Mouse (Mus musculus) testis, adult 2 months (tissue): ENCODE data around the gene Atoh7. TPM values are rescaled to one million over a fixed set of nuclear protein-coding genes. Genes with fewer than 3 reads are reported as not detected.
"Not testable (repeated sequence)": the region's sequence is repeated elsewhere in the genome, so short reads cannot be mapped to it uniquely, and the experiment has no call there.

Experiments
- H3K27ac ChIP-seq: fragments of 200-500 bp; 2 replicates; pipeline ENCODE4 v1.5.1; 2012; ENCODE audit warnings: low read depth, low read length; ENCODE audit not compliant: control insufficient read depth, insufficient read depth
- H3K27me3 ChIP-seq: fragments of 200-500 bp; 2 replicates; pipeline ENCODE4 v1.6.1; 2012; ENCODE audit warnings: mild to moderate bottlenecking, low read length, moderate library complexity; ENCODE audit not compliant: control insufficient read depth, insufficient read depth
- H3K36me3 ChIP-seq: fragments of 200-500 bp; 2 replicates; pipeline ENCODE4 v1.6.1; 2012; ENCODE audit warnings: mild to moderate bottlenecking, low read length; ENCODE audit not compliant: control insufficient read depth, insufficient read depth
- H3K4me1 ChIP-seq: fragments of 200-500 bp; 2 replicates; pipeline ENCODE4 v1.6.1; 2012; ENCODE audit warnings: low read length; ENCODE audit not compliant: control insufficient read depth, insufficient read depth
- H3K4me3 ChIP-seq: fragments of 200-500 bp; 2 replicates; pipeline ENCODE4 v1.5.1; 2012; ENCODE audit warnings: low read depth, mild to moderate bottlenecking, low read length, moderate library complexity, mixed read lengths; ENCODE audit not compliant: control insufficient read depth
- CTCF ChIP-seq: fragments of 200-500 bp; IDR thresholded peaks from 2 replicates; pipeline ENCODE4 v1.5.1; 2012; ENCODE audit warnings: low read depth, mild to moderate bottlenecking, inconsistent platforms, low read length, moderate library complexity; ENCODE audit not compliant: control insufficient read depth, insufficient read depth, insufficient replicate concordance
- POLR2A ChIP-seq: fragments of 200-500 bp; IDR thresholded peaks from 2 replicates; pipeline ENCODE4 v1.6.1; 2012; ENCODE audit warnings: low read depth, mild to moderate bottlenecking, inconsistent platforms, low read length, moderate library complexity; ENCODE audit not compliant: control insufficient read depth
- polyA plus RNA-seq: library from polyadenylated mRNA; depleted of rRNA; stranded (reverse); fragments of >200 nt; gene quantifications from 2 replicates; pipeline ENCODE4 v1.2.3, GENCODE M21; 2012; rRNA removed

Atoh7 gene
- polyA plus RNA-seq: not detected in 2 replicates

- no peaks in the 10 kb centered on the region for H3K36me3 ChIP-seq
- TF ChIP-seq CTCF: no peak
- TF ChIP-seq POLR2A: no peak
- H3K27ac ChIP-seq: no peak within 1 kb of the TSS
- H3K4me3 ChIP-seq: peak within 1 kb of the TSS; percentile 11
- peaks cover 11% of the 10 kb centered on the region for H3K4me1 ChIP-seq
- no peaks in the 10 kb centered on the region for H3K27me3 ChIP-seq
These were observed at the start of gene Atoh7 for GRCm38 (mm10) chr10:63099521-63099920. Gene Atoh7 (plus strand): TSS chr10:63099651.

- Histone ChIP-seq H3K4me1 (no peaks in the 10 kb centered on the region), H3K36me3 (no peaks in the 10 kb centered on the region), H3K4me3 (no peak overlapping the region), H3K27ac (no peak overlapping the region), H3K27me3 (no peaks in the 10 kb centered on the region)
- TF ChIP-seq CTCF (no peak), POLR2A (no peak)
These were observed 48.2 kb upstream of the Atoh7 start for GRCm38 (mm10) chr10:63051267-63051666.

GRCm38 (mm10) chr10:63052011-63052410, 47.4 kb upstream of the Atoh7 start:
- Histone ChIP-seq H3K36me3 (no peaks in the 10 kb centered on the region), H3K4me3 (no peak overlapping the region), H3K27ac (no peak overlapping the region), H3K4me1 (no peaks in the 10 kb centered on the region), H3K27me3 (no peaks in the 10 kb centered on the region)
- TF ChIP-seq POLR2A (no peak), CTCF (no peak)

GRCm38 (mm10) chr10:63053007-63053406, 46.4 kb upstream of the Atoh7 start:
- H3K4me3 ChIP-seq: no peak overlapping the region
- H3K36me3 ChIP-seq: no peaks in the 10 kb centered on the region
- H3K27ac ChIP-seq: no peak overlapping the region
- TF ChIP-seq CTCF: no peak
- no peak for TF ChIP-seq POLR2A
- H3K4me1 ChIP-seq: no peaks in the 10 kb centered on the region
- no peaks in the 10 kb centered on the region for H3K27me3 ChIP-seq

GRCm38 (mm10) chr10:63054071-63054470, 45.4 kb upstream of the Atoh7 start:
- not testable (repeated sequence) for H3K36me3 ChIP-seq, H3K27me3 ChIP-seq, H3K4me3 ChIP-seq, H3K27ac ChIP-seq, H3K4me1 ChIP-seq

GRCm38 (mm10) chr10:63054586-63054985, 44.9 kb upstream of the Atoh7 start:
- H3K4me3 ChIP-seq: no peak overlapping the region
- no peaks in the 10 kb centered on the region for H3K36me3 ChIP-seq
- H3K27ac ChIP-seq: no peak overlapping the region
- H3K27me3 ChIP-seq: no peaks in the 10 kb centered on the region
- H3K4me1 ChIP-seq: no peaks in the 10 kb centered on the region
- TF ChIP-seq POLR2A (no peak), CTCF (peak; percentile 44; the same call in 1 of the 2 replicates)

- Histone ChIP-seq H3K36me3 (no peaks in the 10 kb centered on the region), H3K4me1 (no peaks in the 10 kb centered on the region), H3K27ac (no peak overlapping the region), H3K27me3 (no peaks in the 10 kb centered on the region), H3K4me3 (no peak overlapping the region)
- no peak for TF ChIP-seq POLR2A
- no peak for TF ChIP-seq CTCF
These were observed 42.3 kb upstream of the Atoh7 start for GRCm38 (mm10) chr10:63056966-63057750.
